Mouse (Mus musculus) lung, embryonic 16.5 days (tissue): ENCODE measurements around the gene S100a16. TPM values are rescaled to one million over a fixed set of nuclear protein-coding genes. Genes with fewer than 3 reads are reported as not detected.
A peak's percentile ranks its signal among the peaks of the same experiment; 100 is the strongest.

Experiments used
- ATAC-seq: fragments of 200-750 bp; cut with Nextera tagmentation; 2 replicates; pipeline ENCODE4 v1.8.0; 2017; ENCODE audit warnings: low read depth, mild to moderate bottlenecking, moderate library complexity
- H3K27ac ChIP-seq: fragments of 300-500 bp; sonication (generic); 2 replicates; pipeline ENCODE4 v1.5.1; 2014; ENCODE audit warnings: mild to moderate bottlenecking, control low read depth, low read length
- H3K27me3 ChIP-seq: fragments of 300-500 bp; sonication (generic); 2 replicates; pipeline ENCODE4 v1.6.1; 2014; ENCODE audit warnings: low read depth, low read length, mixed read lengths; ENCODE audit not compliant: control insufficient read depth, insufficient read depth
- H3K36me3 ChIP-seq: fragments of 300-500 bp; sonication (generic); 2 replicates; pipeline ENCODE4 v1.6.1; 2014; ENCODE audit warnings: low read length; ENCODE audit not compliant: control insufficient read depth, insufficient read depth
- H3K4me1 ChIP-seq: fragments of 300-500 bp; sonication (generic); replicated peaks from 2 replicates; pipeline ENCODE4 v1.6.1; 2014; ENCODE audit warnings: low read length, mixed read lengths; ENCODE audit not compliant: control insufficient read depth, insufficient read depth
- H3K4me2 ChIP-seq: fragments of 300-500 bp; sonication (generic); 2 replicates; pipeline ENCODE4 v1.6.1; 2014; ENCODE audit warnings: low read depth, low read length, control low read depth
- H3K4me3 ChIP-seq: fragments of 300-500 bp; sonication (generic); 2 replicates; pipeline ENCODE4 v1.5.1; 2014; ENCODE audit warnings: mild to moderate bottlenecking, low read length, control low read depth
- H3K9ac ChIP-seq: fragments of 300-500 bp; sonication (generic); 2 replicates; pipeline ENCODE4 v1.6.1; 2014; ENCODE audit warnings: low read length, control low read depth
- H3K9me3 ChIP-seq: fragments of 300-500 bp; sonication (generic); 2 replicates; pipeline ENCODE4 v1.6.1; 2016; ENCODE audit warnings: low read length; ENCODE audit not compliant: control insufficient read depth
- WGBS: fragments of 180-500 bp; shearing (Covaris S2); extraction: QIAGEN DNeasy Blood & Tissue Kit; methylation state at CpG from one replicate; pipeline ENCODE4 v1.1.7; 2014; 5-methylcytosine and 5-hydroxymethylcytosine counted together
- polyA plus RNA-seq: library from polyadenylated mRNA; unstranded; fragments of >200 nt; fragmentation: Nextera tagmentation; extraction: Ambion mirVana; gene quantifications from 2 replicates; pipeline ENCODE4 v1.2.1, GENCODE M21; 2015

The S100a16 gene
- polyA plus RNA-seq, 1 experiment from 2014 or later = 241 TPM

DNA sequence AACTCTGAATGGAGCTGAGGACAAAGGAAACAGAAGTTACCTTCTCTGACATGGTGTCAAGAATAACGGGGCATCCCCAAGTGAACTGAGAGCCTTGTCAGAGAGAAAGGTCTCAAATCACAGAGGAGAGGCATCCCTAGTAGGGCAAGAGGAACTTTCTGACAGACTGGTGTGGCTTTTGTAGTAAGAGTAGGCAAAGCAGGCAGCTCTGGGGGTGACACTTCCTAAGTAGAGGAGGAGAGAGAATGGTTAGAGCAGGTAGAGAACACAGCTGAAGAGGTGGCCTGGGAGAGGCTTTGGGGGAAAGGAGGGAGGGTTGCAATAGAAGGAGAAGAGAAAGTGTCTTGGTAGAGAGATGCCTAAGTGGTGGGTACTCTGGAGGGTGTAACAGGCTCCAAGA lies 1.6 kb upstream of the S100a16 start:
- 60% methylated on average over 1 of the region's 1 CpGs for WGBS
- Histone ChIP-seq H3K27me3 (no peaks in the 10 kb centered on the region), H3K27ac (no peak overlapping the region), H3K36me3 (no peaks in the 10 kb centered on the region), H3K9ac (no peak overlapping the region), H3K9me3 (no peaks in the 10 kb centered on the region), H3K4me3 (no peak overlapping the region), H3K4me2 (no peak overlapping the region), H3K4me1 (no peaks in the 10 kb centered on the region; the same call in 1 of the 2 replicates)
- ATAC-seq = no peak

DNA sequence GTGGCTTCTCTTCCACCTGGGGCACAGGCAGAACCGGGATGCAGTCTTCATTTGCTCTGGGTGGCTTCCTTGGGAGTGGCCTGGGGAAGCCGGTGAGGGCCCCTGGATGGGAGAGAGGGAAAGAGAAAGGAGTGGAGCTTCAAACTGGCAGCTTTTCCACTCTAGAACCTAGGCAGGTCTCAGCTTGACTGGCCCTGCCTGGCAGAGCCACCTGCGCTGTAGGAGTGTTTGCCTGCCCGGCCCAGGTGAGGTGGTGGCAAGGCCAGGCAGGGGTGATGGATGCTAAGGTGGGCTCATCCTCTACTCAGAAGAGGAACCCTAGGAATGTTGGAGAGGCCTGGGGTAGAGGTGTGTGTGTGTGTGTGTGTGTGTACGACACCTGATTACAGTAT lies 847 bp downstream of the S100a16 start:
- Histone ChIP-seq H3K36me3 (no peaks in the 10 kb centered on the region), H3K4me2 (peak overlapping the region; percentile 43), H3K9me3 (no peaks in the 10 kb centered on the region), H3K27ac (peak overlapping the region; percentile 82), H3K4me3 (peak overlapping the region; percentile 43), H3K4me1 (no peaks in the 10 kb centered on the region; the same call in 1 of the 2 replicates), H3K27me3 (no peaks in the 10 kb centered on the region), H3K9ac (peak overlapping the region; percentile 53)
- WGBS = 57% methylated on average over 5 of the region's 5 CpGs
- ATAC-seq = no peak

DNA sequence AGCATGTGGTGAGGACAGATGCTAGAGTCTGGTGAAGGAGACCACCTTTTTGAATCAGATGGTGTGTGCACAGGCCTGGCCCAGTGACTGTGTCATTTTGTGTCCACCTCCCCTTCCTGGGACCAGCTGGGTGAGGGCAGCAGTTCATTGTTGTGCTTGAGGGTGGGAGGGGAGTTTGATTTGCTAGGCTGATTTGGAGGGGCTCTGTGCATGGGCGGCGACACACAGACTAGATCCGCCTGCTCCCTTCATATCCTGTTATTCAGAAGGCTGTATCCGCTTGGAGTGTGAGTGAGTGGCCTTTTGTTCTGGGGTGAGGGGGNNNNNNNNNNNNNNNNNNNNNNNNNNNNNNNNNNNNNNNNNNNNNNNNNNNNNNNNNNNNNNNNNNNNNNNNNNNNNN lies 3.9 kb downstream of the S100a16 start:
- no peaks in the 10 kb centered on the region; the same call in 1 of the 2 replicates for H3K4me1 ChIP-seq
- H3K36me3 ChIP-seq = no peaks in the 10 kb centered on the region
- H3K9me3 ChIP-seq = no peaks in the 10 kb centered on the region
- H3K9ac ChIP-seq = peak overlapping the region; percentile 63
- peak overlapping the region; percentile 35 for H3K4me3 ChIP-seq
- ATAC-seq = peak; percentile 68
- H3K27ac ChIP-seq = peak overlapping the region; percentile 58
- WGBS = 35% methylated on average over 4 of the region's 4 CpGs
- H3K4me2 ChIP-seq = peak overlapping the region; percentile 26
- no peaks in the 10 kb centered on the region for H3K27me3 ChIP-seq

DNA sequence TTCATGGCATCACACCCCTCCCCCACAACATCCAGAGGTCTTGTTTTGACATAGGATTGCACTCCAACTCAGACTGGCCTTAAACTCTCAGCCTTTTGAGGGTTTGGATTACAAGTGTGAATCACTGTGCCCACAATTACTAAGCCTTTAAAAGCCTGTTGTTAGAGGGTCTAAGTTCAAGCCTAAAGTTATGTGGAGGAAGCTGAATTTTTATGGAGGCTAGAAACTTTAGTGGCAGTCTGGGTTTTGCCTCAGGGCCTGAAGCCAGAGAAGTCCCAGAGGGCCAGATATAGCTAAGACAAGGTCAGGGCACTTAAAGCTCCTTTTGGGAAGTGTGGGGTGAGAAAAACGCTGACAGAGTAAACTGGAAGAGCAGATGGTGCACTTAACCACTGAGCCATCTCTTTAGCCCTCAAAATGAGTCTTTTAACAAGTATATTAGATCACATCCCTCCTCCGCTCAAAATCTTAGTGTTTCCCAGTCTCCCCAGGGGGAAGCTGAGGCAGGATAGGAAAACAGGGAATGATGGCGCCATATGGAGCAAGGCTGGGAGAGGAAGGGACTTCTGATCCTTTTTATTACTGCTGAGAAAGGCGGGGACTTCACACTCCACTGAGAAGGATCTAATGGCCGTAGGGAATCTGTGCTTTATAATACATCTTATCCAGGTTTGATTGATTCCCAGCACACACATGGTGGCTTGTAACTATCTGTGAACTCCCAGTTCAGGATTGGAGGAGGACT lies 12.8 kb downstream of the S100a16 start:
- no peaks in the 10 kb centered on the region for H3K4me1 ChIP-seq
- no peak for ATAC-seq
- no peak overlapping the region for H3K27ac ChIP-seq
- H3K36me3 ChIP-seq = no peaks in the 10 kb centered on the region
- H3K4me2 ChIP-seq = no peak overlapping the region
- no peak overlapping the region for H3K9ac ChIP-seq
- no peaks in the 10 kb centered on the region for H3K27me3 ChIP-seq
- no peaks in the 10 kb centered on the region for H3K9me3 ChIP-seq
- H3K4me3 ChIP-seq = no peak overlapping the region
- WGBS = 58% methylated on average over 5 of the region's 5 CpGs

DNA sequence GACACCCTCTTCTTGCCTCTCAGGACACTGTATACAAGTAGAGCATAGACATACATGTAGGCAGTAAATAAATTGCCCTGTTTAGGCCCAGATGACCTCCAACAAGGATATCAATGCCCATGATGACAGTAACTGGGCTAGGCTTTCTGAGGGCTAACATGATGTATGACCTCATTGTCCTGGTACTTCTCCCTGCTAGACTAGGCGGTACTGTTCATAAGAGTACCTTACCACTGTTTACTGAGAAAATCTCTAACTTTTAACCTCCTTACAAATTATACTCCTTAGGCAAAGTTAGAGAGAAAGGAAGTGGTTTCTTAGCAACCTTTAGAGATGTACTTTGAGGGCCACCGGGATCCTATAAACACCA lies 13.4 kb downstream of the S100a16 start:
- Histone ChIP-seq H3K27me3 (no peaks in the 10 kb centered on the region), H3K9ac (no peak overlapping the region), H3K27ac (no peak overlapping the region), H3K4me1 (no peaks in the 10 kb centered on the region), H3K4me3 (no peak overlapping the region), H3K9me3 (no peaks in the 10 kb centered on the region), H3K4me2 (no peak overlapping the region), H3K36me3 (no peaks in the 10 kb centered on the region)
- ATAC-seq = no peak
- WGBS = 76% methylated on average over 2 of the region's 2 CpGs

DNA sequence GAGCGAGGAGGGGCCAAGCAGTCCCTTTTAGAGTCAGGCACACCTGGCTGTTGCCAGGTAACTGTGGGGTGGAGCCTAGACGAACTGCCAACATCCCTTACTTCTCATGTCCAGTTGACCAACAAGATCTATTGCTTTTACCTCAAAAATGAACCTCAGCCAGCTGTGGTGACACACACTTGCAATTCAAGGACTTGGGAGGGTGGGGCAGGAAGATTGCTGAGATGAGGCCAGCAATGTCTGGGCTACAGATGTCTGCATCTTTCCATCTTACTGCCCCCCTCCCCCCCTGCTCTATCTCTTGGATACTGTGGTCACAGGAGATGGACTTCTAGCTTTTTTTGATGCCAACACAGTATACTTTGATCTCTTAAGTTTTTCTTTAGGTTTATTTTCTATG lies 15.2 kb downstream of the S100a16 start:
- H3K9me3 ChIP-seq = no peaks in the 10 kb centered on the region
- 80% methylated on average over 2 of the region's 2 CpGs for WGBS
- no peak for ATAC-seq

DNA sequence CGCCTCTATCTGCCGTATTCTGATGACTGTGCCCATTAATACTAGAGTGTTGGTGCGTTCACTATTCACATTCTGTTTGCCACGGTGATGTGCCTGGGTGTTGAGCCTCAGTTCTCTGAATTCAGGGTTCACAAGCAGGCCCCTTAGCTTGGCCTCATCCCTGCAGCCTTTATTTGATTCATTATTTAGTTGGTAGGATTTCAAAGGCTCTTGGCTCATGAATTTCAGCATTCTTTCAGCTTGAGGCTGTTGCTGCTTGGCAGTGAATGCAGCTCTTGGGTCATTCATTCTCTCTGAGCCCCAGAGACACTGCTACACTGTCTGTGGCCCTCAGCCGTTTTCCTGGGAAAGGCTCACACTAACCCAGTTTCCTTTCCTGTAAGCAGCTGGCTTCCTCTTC lies 18.9 kb downstream of the S100a16 start:
- ATAC-seq = no peak
- H3K9me3 ChIP-seq = no peaks in the 10 kb centered on the region
- WGBS = 55% methylated on average over 5 of the region's 5 CpGs
- H3K36me3 ChIP-seq = no peaks in the 10 kb centered on the region
- H3K4me2 ChIP-seq = no peak overlapping the region
- no peaks in the 10 kb centered on the region for H3K4me1 ChIP-seq
- H3K27me3 ChIP-seq = no peaks in the 10 kb centered on the region
- no peak overlapping the region for H3K9ac ChIP-seq
- H3K4me3 ChIP-seq = no peak overlapping the region
- no peak overlapping the region for H3K27ac ChIP-seq

More for the DNA sequence above, 15.2 kb downstream of the S100a16 start:
- no peak overlapping the region for H3K4me2 ChIP-seq
- no peaks in the 10 kb centered on the region for H3K36me3 ChIP-seq
- no peak overlapping the region for H3K27ac ChIP-seq
- no peaks in the 10 kb centered on the region for H3K27me3 ChIP-seq
- H3K4me3 ChIP-seq = no peak overlapping the region
- no peak overlapping the region for H3K9ac ChIP-seq
- no peaks in the 10 kb centered on the region for H3K4me1 ChIP-seq

DNA sequence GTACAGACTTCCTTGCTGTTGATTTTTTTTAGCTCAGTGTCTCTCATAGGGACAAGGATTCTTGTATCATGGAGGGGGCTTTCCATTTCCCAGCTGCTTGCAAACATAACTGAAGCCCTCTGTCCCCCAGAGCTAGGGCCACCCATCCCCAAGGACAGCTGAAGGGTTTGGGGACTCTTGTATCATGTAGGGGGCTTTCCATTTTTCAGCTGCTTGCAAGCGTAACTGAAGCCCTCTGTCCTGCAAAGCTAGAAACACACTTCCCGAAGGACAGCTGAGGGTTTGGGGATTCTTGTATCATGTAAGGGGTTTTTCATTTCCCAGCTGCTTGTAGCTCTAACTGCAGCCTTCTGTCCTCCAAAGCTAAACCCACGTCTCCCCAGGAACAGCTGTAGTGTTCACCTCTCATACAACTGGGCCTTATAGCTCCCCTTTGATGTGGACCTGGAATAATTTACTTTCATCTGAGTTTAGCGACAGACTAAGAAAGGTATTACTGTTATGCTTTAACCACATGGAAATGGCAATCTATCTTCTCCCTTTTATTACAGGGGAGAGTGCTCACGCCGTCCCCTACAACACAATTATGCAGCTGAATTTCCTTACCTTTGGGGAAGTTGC lies 23.1 kb downstream of the S100a16 start, which contains the start of gene S100a3:
Gene S100a3, plus strand, starts transcription at position 571 of the 621 bp plus-strand sequence.
- Histone ChIP-seq H3K4me1 (no peaks in the 10 kb centered on the region), H3K4me2 (no peak within 1 kb of the TSS), H3K27ac (no peak within 1 kb of the TSS), H3K27me3 (no peaks in the 10 kb centered on the region), H3K4me3 (no peak within 1 kb of the TSS), H3K9ac (no peak within 1 kb of the TSS), H3K9me3 (no peaks in the 10 kb centered on the region), H3K36me3 (no peaks in the 10 kb centered on the region)
- WGBS = 82% methylated on average over 6 of the region's 6 CpGs
- no peak for ATAC-seq

DNA sequence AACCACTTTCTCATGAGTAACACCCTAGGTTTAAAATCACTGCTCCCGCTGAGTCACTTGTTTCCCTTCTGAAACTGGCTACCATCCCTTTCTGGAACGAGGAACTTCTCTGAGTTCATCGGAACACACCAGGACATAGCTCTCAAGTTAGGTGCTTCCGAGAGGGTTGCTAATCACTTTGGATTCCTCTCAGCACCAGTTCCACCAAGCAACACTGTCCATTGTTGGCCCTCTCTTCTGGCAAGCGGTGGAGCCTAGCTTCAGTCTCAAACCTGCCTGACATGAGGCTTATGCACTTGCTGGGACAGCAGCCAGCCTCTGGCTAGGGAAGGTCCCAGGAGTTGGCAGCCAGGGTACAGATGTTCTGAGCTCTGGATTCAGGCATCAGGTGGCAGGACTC lies 37.6 kb downstream of the S100a16 start:
- no peaks in the 10 kb centered on the region for H3K36me3 ChIP-seq
- no peaks in the 10 kb centered on the region for H3K27me3 ChIP-seq
- no peaks in the 10 kb centered on the region for H3K9me3 ChIP-seq
- WGBS = 85% methylated on average over 5 of the region's 5 CpGs
- H3K4me3 ChIP-seq = no peak overlapping the region
- no peak for ATAC-seq
- H3K27ac ChIP-seq = no peak overlapping the region
- H3K4me2 ChIP-seq = no peak overlapping the region
- H3K9ac ChIP-seq = no peak overlapping the region
- H3K4me1 ChIP-seq = no peaks in the 10 kb centered on the region
